Mouse (Mus musculus): ENCODE data around the gene Trp53i13. TPM values are rescaled to one million over a fixed set of nuclear protein-coding genes. Genes with fewer than 3 reads are reported as not detected.
A peak's percentile ranks its signal among the peaks of the same experiment; 100 is the strongest.

The Trp53i13 gene
- polyA plus RNA-seq, 1 experiment from 2014 or later = 35.0 TPM

GRCm38 (mm10) chr11:77494782-77495181, 21.0 kb downstream of the Trp53i13 start:
- H3K27ac ChIP-seq (replicated peaks) = peak overlapping the region; percentile 90; the same call in 1 of the 2 replicates

GRCm38 (mm10) chr11:77494344-77494676, 21.5 kb downstream of the Trp53i13 start:
- 41% methylated on average over 4 of the region's 4 CpGs for WGBS
- DNase-seq (ENCODE audit: low spot score) = no peak
- H3K36me3 ChIP-seq (replicated peaks) = peaks cover 25% of the 10 kb centered on the region
- no peaks in the 10 kb centered on the region for H3K27me3 ChIP-seq (replicated peaks; ENCODE audit: low read depth, poor library complexity, severe bottlenecking)
- H3K4me1 ChIP-seq = peaks cover 91% of the 10 kb centered on the region
- H3K9me3 ChIP-seq = no peaks in the 10 kb centered on the region
- peak overlapping the region; percentile 90 for H3K27ac ChIP-seq (replicated peaks)
- H3K4me3 ChIP-seq = peak overlapping the region; percentile 85

More at GRCm38 (mm10) chr11:77494782-77495181, 21.0 kb downstream of the Trp53i13 start:
- DNase-seq (ENCODE audit: low spot score) = no peak
- WGBS = 73% methylated on average over 6 of the region's 6 CpGs
- peaks cover 94% of the 10 kb centered on the region for H3K4me1 ChIP-seq
- peak overlapping the region; percentile 85 for H3K4me3 ChIP-seq
- H3K27me3 ChIP-seq (replicated peaks; ENCODE audit: low read depth, poor library complexity, severe bottlenecking) = no peaks in the 10 kb centered on the region
- H3K36me3 ChIP-seq (replicated peaks) = peaks cover 30% of the 10 kb centered on the region
- no peaks in the 10 kb centered on the region for H3K9me3 ChIP-seq

GRCm38 (mm10) chr11:77493512-77494343, 22.1 kb downstream of the Trp53i13 start, which contains the start of gene Git1:
Git1 (plus strand) TSS chr11:77493562.
- no peaks in the 10 kb centered on the region for H3K27me3 ChIP-seq (replicated peaks; ENCODE audit: low read depth, poor library complexity, severe bottlenecking)
- peaks cover 19% of the 10 kb centered on the region for H3K36me3 ChIP-seq (replicated peaks)
- no peaks in the 10 kb centered on the region for H3K9me3 ChIP-seq
- H3K27ac ChIP-seq (replicated peaks) = peak within 1 kb of the TSS; percentile 90
- peaks cover 91% of the 10 kb centered on the region for H3K4me1 ChIP-seq
- 2% methylated on average over 74 of the region's 74 CpGs for WGBS
- peak within 1 kb of the TSS; percentile 85 for H3K4me3 ChIP-seq
- peak; percentile 57 for DNase-seq (ENCODE audit: low spot score)

GRCm38 (mm10) chr11:77492911-77493332, 22.9 kb downstream of the Trp53i13 start:
- H3K27me3 ChIP-seq (replicated peaks; ENCODE audit: low read depth, poor library complexity, severe bottlenecking) = no peaks in the 10 kb centered on the region
- peaks cover 14% of the 10 kb centered on the region; the same call in 1 of the 2 replicates for H3K36me3 ChIP-seq (replicated peaks)
- H3K4me3 ChIP-seq = peak overlapping the region; percentile 85
- peak; percentile 95 for DNase-seq (ENCODE audit: low spot score)
- H3K4me1 ChIP-seq = peaks cover 91% of the 10 kb centered on the region
- under 1% methylated on average over 32 of the region's 32 CpGs for WGBS
- H3K9me3 ChIP-seq = no peaks in the 10 kb centered on the region
- peak overlapping the region; percentile 90 for H3K27ac ChIP-seq (replicated peaks)

DNA sequence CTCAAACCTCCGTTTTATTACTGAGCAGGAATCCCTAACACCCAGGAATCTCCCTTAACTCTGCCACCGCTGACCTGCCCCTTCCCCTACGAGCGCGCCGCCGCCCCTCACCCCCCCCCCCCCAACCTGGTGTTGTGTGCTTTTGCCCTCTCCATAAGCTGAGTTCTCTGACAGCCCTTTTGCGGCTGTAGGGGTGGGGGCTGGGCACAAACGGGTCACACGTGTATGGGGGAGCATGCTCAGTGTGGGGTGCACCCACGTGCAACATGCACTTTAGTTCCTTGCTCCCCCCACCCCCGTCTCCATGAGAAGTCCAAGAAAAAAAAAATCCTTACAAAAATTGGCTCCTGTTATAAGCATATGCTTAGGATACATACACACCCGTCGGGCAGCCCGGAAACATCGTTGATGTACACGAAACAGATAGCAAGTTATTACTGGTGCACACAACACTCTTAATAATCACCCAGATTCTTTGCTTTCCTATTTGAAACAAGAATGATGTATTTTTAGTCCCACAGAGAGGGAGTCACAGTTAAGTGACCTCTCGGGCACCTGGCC, 23.4 kb downstream of the Trp53i13 start:
- peaks cover 91% of the 10 kb centered on the region for H3K4me1 ChIP-seq
- WGBS = under 1% methylated on average over 18 of the region's 18 CpGs
- peak; percentile 57 for DNase-seq (ENCODE audit: low spot score)

DNA sequence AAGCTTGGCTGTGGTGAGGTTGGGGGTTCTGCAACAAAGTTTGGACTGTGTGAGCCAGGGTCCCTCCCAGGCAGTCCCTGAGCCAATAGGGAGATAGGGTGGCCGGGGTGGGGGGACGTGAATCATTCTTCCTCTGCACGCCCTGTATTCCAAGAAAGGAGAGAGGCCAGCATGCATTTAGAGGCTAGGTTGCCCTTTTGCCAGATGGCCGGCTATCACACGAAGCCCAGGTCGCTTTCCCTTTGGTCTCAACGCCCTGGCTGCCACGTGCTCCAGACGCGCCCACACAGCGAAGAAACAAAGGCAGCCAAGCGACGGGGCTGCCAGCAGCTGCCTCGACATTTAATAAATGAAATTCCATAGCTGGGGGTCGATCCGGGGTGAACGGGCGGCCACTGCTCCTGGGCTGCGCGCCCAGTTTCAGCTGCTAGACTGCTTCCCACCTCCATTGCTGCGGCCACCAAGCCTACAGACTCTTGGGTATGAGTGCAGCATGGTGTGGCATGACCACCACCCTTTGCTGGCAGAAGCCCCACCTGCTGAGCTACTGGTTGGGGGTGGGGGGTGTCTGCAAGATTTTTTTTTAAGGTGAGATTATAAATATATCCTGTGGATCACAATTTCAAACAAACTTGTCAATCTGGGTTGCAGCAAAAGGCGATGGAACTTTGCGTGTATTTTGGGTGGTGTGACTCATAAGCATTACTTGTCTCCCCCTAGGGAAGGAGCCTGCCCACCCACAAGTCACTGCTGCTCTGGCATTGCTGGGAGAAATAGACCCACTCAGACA, 24.1 kb downstream of the Trp53i13 start:
- under 1% methylated on average over 23 of the region's 23 CpGs for WGBS
- peaks cover 91% of the 10 kb centered on the region for H3K4me1 ChIP-seq
- H3K36me3 ChIP-seq (replicated peaks) = peaks cover 17% of the 10 kb centered on the region; the same call in 1 of the 2 replicates
- H3K4me3 ChIP-seq = peak overlapping the region; percentile 85
- no peaks in the 10 kb centered on the region for H3K9me3 ChIP-seq
- H3K27me3 ChIP-seq (replicated peaks; ENCODE audit: low read depth, poor library complexity, severe bottlenecking) = no peaks in the 10 kb centered on the region
- DNase-seq (ENCODE audit: low spot score) = peak; percentile 88
- H3K27ac ChIP-seq (replicated peaks) = peak overlapping the region; percentile 90

More for the DNA sequence above, 23.4 kb downstream of the Trp53i13 start:
- Histone ChIP-seq H3K27me3 (replicated peaks; ENCODE audit: low read depth, poor library complexity, severe bottlenecking) (no peaks in the 10 kb centered on the region), H3K36me3 (replicated peaks) (peaks cover 13% of the 10 kb centered on the region; the same call in 1 of the 2 replicates), H3K27ac (replicated peaks) (peak overlapping the region; percentile 90), H3K4me3 (peak overlapping the region; percentile 85), H3K9me3 (no peaks in the 10 kb centered on the region)

DNA sequence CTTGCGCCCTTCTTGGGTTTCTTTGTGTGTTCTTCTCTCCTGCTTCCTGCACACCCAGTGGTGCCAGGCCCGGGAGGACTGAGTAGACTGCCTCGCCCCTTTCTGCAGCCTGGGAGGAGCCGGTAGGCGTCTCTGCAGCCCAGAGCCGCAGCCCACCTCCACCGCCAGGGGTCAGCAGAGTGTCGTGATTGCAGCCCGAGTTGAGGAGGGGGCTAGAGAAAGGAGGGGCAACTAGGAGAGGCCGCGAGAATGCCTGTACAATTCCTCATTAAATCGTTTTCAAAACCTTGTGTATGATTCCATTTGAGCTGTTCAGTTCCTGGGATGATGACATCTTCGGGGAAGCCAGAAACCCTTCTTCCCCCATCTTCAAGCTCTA, 24.7 kb downstream of the Trp53i13 start:
- Histone ChIP-seq H3K9me3 (no peaks in the 10 kb centered on the region), H3K36me3 (replicated peaks) (peaks cover 17% of the 10 kb centered on the region; the same call in 1 of the 2 replicates), H3K27me3 (replicated peaks; ENCODE audit: low read depth, poor library complexity, severe bottlenecking) (no peaks in the 10 kb centered on the region), H3K4me1 (peaks cover 92% of the 10 kb centered on the region), H3K27ac (replicated peaks) (peak overlapping the region; percentile 90), H3K4me3 (peak overlapping the region; percentile 85)
- peak; percentile 98 for DNase-seq (ENCODE audit: low spot score)
- under 1% methylated on average over 13 of the region's 13 CpGs for WGBS

- Histone ChIP-seq H3K4me1 (peaks cover 92% of the 10 kb centered on the region), H3K27me3 (replicated peaks; ENCODE audit: low read depth, poor library complexity, severe bottlenecking) (no peaks in the 10 kb centered on the region), H3K27ac (replicated peaks) (peak overlapping the region; percentile 94), H3K36me3 (replicated peaks) (peaks cover 13% of the 10 kb centered on the region; the same call in 1 of the 2 replicates), H3K9me3 (no peaks in the 10 kb centered on the region), H3K4me3 (peak overlapping the region; percentile 85)
- no peak for DNase-seq (ENCODE audit: low spot score)
- 69% methylated on average over 6 of the region's 6 CpGs for WGBS
Observed at GRCm38 (mm10) chr11:77490451-77490850, 25.3 kb downstream of the Trp53i13 start.

GRCm38 (mm10) chr11:77489591-77490235, 26.1 kb downstream of the Trp53i13 start, which contains the start of gene Ankrd13b:
Ankrd13b (minus strand) TSS chr11:77489678.
- peak; percentile 87 for DNase-seq (ENCODE audit: low spot score)
- WGBS = under 1% methylated on average over 86 of the region's 87 CpGs
- Histone ChIP-seq H3K36me3 (replicated peaks) (peaks cover 13% of the 10 kb centered on the region; the same call in 1 of the 2 replicates), H3K27me3 (replicated peaks; ENCODE audit: low read depth, poor library complexity, severe bottlenecking) (no peaks in the 10 kb centered on the region), H3K27ac (replicated peaks) (peak within 1 kb of the TSS; percentile 94), H3K4me3 (peak within 1 kb of the TSS; percentile 85), H3K9me3 (no peaks in the 10 kb centered on the region), H3K4me1 (peaks cover 92% of the 10 kb centered on the region)

DNA sequence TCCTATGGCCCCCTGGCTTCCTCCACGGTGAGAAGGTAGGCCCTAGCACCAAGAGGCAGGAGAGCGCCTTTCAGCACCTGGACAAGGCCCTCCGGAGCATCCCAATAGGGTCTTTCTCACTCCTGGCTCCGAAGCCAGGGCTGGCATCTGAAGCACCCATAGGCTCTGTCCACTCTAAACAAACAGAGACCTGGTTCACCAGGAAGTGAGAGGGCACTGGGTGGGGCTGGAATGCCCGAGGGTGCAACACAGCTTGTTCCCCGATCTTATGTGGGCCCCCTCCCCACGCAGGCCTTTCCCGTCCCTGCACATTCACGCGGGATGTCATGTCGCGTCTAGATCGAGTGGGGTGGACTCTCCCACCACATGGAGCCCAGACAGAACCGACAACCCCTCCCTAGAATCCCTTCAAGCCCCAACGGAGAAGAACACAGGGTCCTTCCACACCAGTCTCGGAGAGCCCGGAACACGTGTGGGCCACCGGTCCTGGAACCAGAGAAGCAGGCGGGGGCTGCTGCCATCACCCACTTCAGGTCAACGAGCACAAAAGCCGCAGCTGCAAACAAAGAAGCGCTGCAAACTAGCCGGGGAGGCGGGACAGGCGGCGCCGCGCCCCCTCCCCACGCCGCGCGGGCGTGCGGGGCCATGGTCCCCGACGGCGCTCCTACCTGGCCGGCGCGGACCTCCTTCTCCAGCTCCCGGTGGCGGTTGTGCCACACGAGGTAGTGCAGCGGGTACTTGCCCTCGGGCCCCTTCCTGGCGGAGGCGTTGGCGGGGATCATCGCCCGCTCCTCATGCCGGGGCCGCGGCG, 26.8 kb downstream of the Trp53i13 start:
- Histone ChIP-seq H3K36me3 (replicated peaks) (peaks cover 13% of the 10 kb centered on the region; the same call in 1 of the 2 replicates), H3K27me3 (replicated peaks; ENCODE audit: low read depth, poor library complexity, severe bottlenecking) (no peaks in the 10 kb centered on the region), H3K4me3 (peak overlapping the region; percentile 85), H3K4me1 (peaks cover 84% of the 10 kb centered on the region), H3K27ac (replicated peaks) (peak overlapping the region; percentile 94), H3K9me3 (no peaks in the 10 kb centered on the region)
- 2% methylated on average over 55 of the region's 55 CpGs for WGBS
- DNase-seq (ENCODE audit: low spot score) = peak; percentile 59

DNA sequence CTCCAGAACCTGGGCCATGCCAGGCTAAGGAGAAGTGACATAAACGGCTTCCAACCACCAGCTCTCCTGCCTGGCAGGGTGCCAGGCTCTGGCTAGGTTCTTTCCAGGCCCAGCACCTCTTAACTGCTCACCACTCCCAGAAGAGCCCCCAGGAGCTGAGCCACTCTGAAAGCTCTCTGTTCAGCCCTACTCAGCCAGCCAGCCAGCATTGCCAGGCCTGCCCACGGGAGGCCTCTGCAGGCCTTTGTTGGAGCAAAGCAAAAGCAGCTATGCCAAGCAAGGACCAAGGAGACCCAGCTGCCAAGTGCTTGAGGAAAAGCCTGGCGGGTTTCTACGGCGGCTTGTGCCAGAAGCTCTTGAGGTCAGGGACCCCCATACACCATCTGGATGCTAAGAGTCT, 29.0 kb downstream of the Trp53i13 start:
- Histone ChIP-seq H3K27ac (replicated peaks) (peak overlapping the region; percentile 21; the same call in 1 of the 2 replicates), H3K27me3 (replicated peaks; ENCODE audit: low read depth, poor library complexity, severe bottlenecking) (no peaks in the 10 kb centered on the region), H3K36me3 (replicated peaks) (peaks cover 16% of the 10 kb centered on the region; the same call in 1 of the 2 replicates), H3K4me3 (peak overlapping the region; percentile 11; the same call in 1 of the 2 replicates), H3K4me1 (peaks cover 76% of the 10 kb centered on the region), H3K9me3 (no peaks in the 10 kb centered on the region)
- no peak for DNase-seq (ENCODE audit: low spot score)
- 81% methylated on average over 5 of the region's 5 CpGs for WGBS

Measured in embryonic facial prominence, embryonic 10.5 days (tissue).